Mouse (Mus musculus) stomach, postnatal 0 days (tissue): ENCODE measurements at regions not wholly inside any gene's neighbourhood (a gene's known extent, or its start where the extent isn't known, plus 50 kb on each side); places are given as distances from the start of the nearest gene placed in this dataset.

ENCODE experiments used
- ATAC-seq: fragments of 200-750 bp; cut with Nextera tagmentation; 2 replicates; pipeline ENCODE4 v1.8.0; 2017; ENCODE audit not compliant: low FRiP score, low TSS enrichment
- DNase-seq: peaks from one replicate; pipeline ENCODE4 v3.0.0-alpha.2; 2016; ENCODE audit warnings: low spot score
- H3K27ac ChIP-seq: fragments of 300-500 bp; sonication (generic); replicated peaks from 2 replicates; pipeline ENCODE4 v1.5.1; 2014; ENCODE audit warnings: mild to moderate bottlenecking, control low read depth
- H3K27me3 ChIP-seq: fragments of 300-500 bp; sonication (generic); 2 replicates; pipeline ENCODE4 v1.6.1; 2014; ENCODE audit warnings: low read length; ENCODE audit not compliant: control insufficient read depth, insufficient read depth
- H3K36me3 ChIP-seq: fragments of 300-500 bp; sonication (generic); 2 replicates; pipeline ENCODE4 v1.6.1; 2014; ENCODE audit warnings: low read length, mixed read lengths; ENCODE audit not compliant: control insufficient read depth, insufficient read depth
- H3K4me1 ChIP-seq: fragments of 300-500 bp; sonication (generic); replicated peaks from 2 replicates; pipeline ENCODE4 v1.6.1; 2014; ENCODE audit warnings: antibody characterized with exemption; ENCODE audit not compliant: control insufficient read depth, insufficient read depth
- H3K4me2 ChIP-seq: fragments of 300-500 bp; sonication (generic); replicated peaks from 2 replicates; pipeline ENCODE4 v1.6.1; 2014; ENCODE audit warnings: low read depth, mild to moderate bottlenecking, control low read depth, moderate library complexity
- H3K4me3 ChIP-seq: fragments of 300-500 bp; sonication (generic); 2 replicates; pipeline ENCODE4 v1.5.1; 2014; ENCODE audit warnings: low read depth, low read length, control low read depth
- H3K9ac ChIP-seq: fragments of 300-500 bp; sonication (generic); 2 replicates; pipeline ENCODE4 v1.6.1; 2014; ENCODE audit warnings: mild to moderate bottlenecking, low read length, control low read depth, mixed read lengths
- H3K9me3 ChIP-seq: fragments of 300-500 bp; sonication (generic); 2 replicates; pipeline ENCODE4 v1.6.1; 2016; ENCODE audit warnings: low read length; ENCODE audit not compliant: control insufficient read depth
- CTCF ChIP-seq: IDR thresholded peaks from 2 replicates; pipeline ENCODE4 v1.5.1; 2016; ENCODE audit warnings: antibody characterized with exemption, low read depth, mild to moderate bottlenecking, moderate library complexity
- EP300 ChIP-seq: optimal IDR thresholded peaks from 2 replicates; pipeline ENCODE3; 2016; ENCODE audit warnings: antibody characterized with exemption
- WGBS: fragments of 180-500 bp; shearing (Covaris S2); extraction: QIAGEN DNeasy Blood & Tissue Kit; methylation state at CpG from one replicate; pipeline ENCODE4 v1.1.7; 2014; 5-methylcytosine and 5-hydroxymethylcytosine counted together

DNA sequence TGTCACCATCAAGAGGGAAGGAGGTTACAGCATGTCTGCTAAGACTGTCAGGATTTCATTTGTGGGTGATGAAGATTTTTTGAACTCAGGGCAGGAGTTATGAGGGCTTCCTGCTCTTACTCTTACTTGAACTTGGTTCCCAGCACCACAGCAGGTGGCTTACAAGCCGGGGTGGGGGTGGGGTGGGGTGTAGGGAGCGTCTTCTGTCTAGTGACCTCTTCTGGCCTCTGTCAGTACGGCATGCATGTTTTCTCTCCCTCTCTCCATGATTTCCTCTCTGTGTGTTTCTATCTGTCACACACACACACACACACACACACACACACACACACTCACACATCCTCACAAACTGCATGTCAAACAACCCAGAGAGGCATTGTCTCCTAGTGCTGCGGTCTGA is 64.5 kb upstream of the Pias1 start:
- no peaks in the 10 kb centered on the region for H3K36me3 ChIP-seq
- ATAC-seq (no peak), DNase-seq (no peak)
- H3K9me3 ChIP-seq: no peaks in the 10 kb centered on the region
- 47% methylated on average over 4 of the region's 4 CpGs for WGBS
- no peaks in the 10 kb centered on the region for H3K4me1 ChIP-seq
- no peak for TF ChIP-seq EP300
- peak; percentile 30 for TF ChIP-seq CTCF
- no peaks in the 10 kb centered on the region for H3K27me3 ChIP-seq
- no peak overlapping the region for H3K27ac ChIP-seq
- H3K4me2 ChIP-seq: no peak overlapping the region
- no peak overlapping the region for H3K4me3 ChIP-seq
- H3K9ac ChIP-seq: no peak overlapping the region

DNA sequence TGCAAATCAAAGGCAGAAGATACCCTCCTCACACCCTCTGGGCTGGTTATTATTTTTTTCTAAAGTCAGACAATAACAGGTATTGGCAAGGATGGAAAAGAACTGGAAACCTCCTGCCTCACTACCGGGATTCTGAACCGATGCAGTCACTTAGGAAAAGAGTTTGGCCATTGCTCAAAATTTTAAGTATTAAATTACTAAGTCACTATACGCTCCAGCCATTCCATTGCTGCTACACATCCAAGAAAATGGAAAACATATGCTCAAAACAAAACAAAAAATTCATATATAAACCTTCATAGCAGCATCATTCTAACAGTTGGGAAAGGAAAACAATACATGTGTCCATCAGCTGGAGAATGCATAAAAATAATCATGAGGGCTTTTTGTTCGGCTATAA is 63.9 kb upstream of the Pias1 start:
- H3K9ac ChIP-seq: no peak overlapping the region
- no peaks in the 10 kb centered on the region for H3K4me1 ChIP-seq
- no peaks in the 10 kb centered on the region for H3K27me3 ChIP-seq
- H3K4me2 ChIP-seq: no peak overlapping the region
- ATAC-seq (no peak), DNase-seq (no peak)
- H3K27ac ChIP-seq: no peak overlapping the region
- H3K4me3 ChIP-seq: no peak overlapping the region
- 65% methylated on average over 4 of the region's 4 CpGs for WGBS
- H3K9me3 ChIP-seq: no peaks in the 10 kb centered on the region
- TF ChIP-seq EP300 (no peak), CTCF (no peak)
- H3K36me3 ChIP-seq: no peaks in the 10 kb centered on the region

DNA sequence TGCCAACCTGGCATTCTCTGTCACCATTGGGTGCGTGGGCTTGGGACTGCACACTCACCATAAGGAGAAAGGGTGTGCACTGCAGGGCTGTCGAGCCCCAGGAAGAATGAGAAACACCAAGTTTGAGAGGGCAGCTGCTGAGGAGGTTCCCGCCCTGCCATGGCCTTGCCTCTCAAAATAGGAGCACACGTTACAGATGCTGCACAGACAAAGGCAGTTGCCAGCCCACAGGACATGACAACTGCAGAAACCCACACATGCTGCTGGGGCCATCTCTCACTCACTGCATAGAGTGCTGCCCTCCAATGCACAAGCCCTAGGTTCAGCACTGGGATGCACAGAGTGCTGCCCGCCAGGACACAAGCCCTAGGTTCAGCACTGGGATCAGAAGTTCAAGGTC is 61.6 kb upstream of the Pias1 start:
- H3K9ac ChIP-seq: no peak overlapping the region
- no peak for DNase-seq
- H3K4me3 ChIP-seq: no peak overlapping the region
- no peaks in the 10 kb centered on the region for H3K27me3 ChIP-seq
- WGBS: 88% methylated on average over 5 of the region's 5 CpGs
- H3K4me1 ChIP-seq: no peaks in the 10 kb centered on the region
- H3K9me3 ChIP-seq: no peaks in the 10 kb centered on the region
- TF ChIP-seq EP300: no peak
- no peak for TF ChIP-seq CTCF
- no peak for ATAC-seq
- no peaks in the 10 kb centered on the region for H3K36me3 ChIP-seq
- H3K4me2 ChIP-seq: no peak overlapping the region
- H3K27ac ChIP-seq: no peak overlapping the region

DNA sequence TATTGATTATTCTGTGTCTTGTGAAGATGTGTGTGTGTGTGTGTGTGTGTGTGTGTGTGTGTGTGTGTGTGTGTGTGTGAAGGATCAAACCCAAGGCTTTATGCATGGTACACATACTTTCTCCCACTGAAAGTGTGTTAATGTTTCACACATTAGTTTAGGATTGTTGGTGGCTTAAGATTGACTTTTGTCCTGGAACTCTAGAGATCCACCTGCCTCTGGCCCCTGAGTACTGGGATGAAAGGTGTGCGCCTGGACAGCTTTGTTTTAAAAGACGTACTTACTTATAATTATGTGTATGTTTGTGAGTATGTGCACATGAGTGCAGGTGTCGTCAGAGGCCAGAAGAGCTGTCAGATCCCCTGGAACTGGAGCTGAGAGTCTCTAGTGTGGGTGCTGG is 59.3 kb upstream of the Pias1 start:
- Histone ChIP-seq H3K9ac (no peak overlapping the region), H3K27ac (no peak overlapping the region), H3K27me3 (no peaks in the 10 kb centered on the region), H3K9me3 (no peaks in the 10 kb centered on the region), H3K4me2 (no peak overlapping the region), H3K4me3 (no peak overlapping the region), H3K4me1 (no peaks in the 10 kb centered on the region), H3K36me3 (no peaks in the 10 kb centered on the region)
- no peak for DNase-seq
- WGBS: 71% methylated on average over 3 of the region's 3 CpGs
- no peak for TF ChIP-seq EP300
- no peak for TF ChIP-seq CTCF
- ATAC-seq: no peak

DNA sequence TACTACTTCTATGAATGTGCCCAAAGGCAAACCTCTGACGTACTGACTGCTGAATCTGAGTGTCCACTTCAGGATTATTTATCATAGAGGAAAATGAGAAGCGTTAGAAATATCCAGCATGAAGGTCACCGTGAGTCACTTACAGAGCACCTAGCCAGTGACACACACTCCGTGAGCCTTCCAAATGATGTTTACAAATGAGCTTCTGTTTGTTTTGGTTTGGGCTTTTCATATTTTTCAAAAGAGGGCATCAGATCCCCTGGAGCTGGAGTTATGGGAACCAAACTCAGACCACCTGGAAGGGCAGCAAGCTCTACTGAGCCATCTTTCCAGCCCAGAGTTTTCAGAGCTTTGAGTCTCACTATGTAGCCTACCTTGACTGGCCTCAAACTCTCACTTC is 57.8 kb upstream of the Pias1 start:
- H3K9me3 ChIP-seq: no peaks in the 10 kb centered on the region
- H3K36me3 ChIP-seq: no peaks in the 10 kb centered on the region
- DNase-seq (no peak), ATAC-seq (no peak)
- no peaks in the 10 kb centered on the region for H3K27me3 ChIP-seq
- H3K4me2 ChIP-seq: no peak overlapping the region
- no peak overlapping the region for H3K9ac ChIP-seq
- no peak overlapping the region for H3K4me3 ChIP-seq
- 64% methylated on average over 4 of the region's 4 CpGs for WGBS
- TF ChIP-seq EP300 (no peak), CTCF (no peak)
- no peak overlapping the region for H3K27ac ChIP-seq
- no peaks in the 10 kb centered on the region for H3K4me1 ChIP-seq

DNA sequence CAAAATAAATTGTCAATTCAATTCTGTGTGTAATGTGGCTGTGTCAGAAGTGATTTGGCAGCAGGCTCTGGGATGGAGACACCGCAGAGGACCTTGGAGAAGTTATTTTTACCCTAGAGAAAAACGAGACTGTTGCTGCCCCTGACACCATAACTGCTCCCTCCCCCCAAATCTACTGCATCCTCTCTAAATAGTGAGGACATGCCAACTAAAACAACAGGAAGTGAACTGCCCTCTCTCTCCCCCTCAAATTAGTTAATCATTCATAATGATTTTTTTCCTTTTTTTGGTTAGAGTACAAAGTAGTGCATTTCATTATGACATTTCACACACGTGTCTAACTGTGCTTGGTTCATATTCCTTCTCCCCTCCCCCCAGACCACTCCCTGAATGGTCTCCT is 55.6 kb upstream of the Pias1 start:
- Histone ChIP-seq H3K36me3 (no peaks in the 10 kb centered on the region), H3K9me3 (no peaks in the 10 kb centered on the region), H3K27me3 (no peaks in the 10 kb centered on the region), H3K27ac (no peak overlapping the region), H3K4me2 (no peak overlapping the region), H3K4me3 (no peak overlapping the region), H3K9ac (no peak overlapping the region), H3K4me1 (no peaks in the 10 kb centered on the region)
- 24% methylated on average over 3 of the region's 3 CpGs for WGBS
- DNase-seq (no peak), ATAC-seq (no peak)
- TF ChIP-seq CTCF (no peak), EP300 (no peak)

DNA sequence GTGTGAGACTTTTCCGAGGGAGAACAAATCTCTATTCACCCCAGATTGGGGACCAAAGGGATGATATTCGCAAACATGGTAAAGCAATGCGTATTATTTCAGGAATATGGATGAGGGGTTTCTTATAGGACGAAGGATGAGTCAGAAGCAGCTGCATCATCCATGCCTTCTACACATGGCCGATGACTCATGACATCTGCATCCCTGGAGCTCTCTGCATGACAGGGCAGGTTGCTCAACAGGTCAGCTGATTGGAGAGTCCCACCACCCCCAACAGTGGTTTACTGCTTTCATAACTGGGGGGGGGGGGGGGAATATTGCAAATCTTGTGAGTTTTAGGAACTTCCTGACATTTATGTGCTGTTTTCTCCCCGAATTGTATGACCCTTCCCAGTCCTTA is 50.3 kb upstream of the Pias1 start:
- 0 out of 2 replicates have a peak overlapping the region, but pooled peaks have one; percentile 49 for H3K27ac ChIP-seq
- H3K4me2 ChIP-seq: no peak overlapping the region
- no peaks in the 10 kb centered on the region for H3K27me3 ChIP-seq
- H3K9me3 ChIP-seq: no peaks in the 10 kb centered on the region
- TF ChIP-seq EP300 (no peak), CTCF (no peak)
- no peak overlapping the region for H3K4me3 ChIP-seq
- ATAC-seq (peak; percentile 77; the same call in 1 of the 2 replicates), DNase-seq (no peak)
- H3K36me3 ChIP-seq: no peaks in the 10 kb centered on the region
- 78% methylated on average over 6 of the region's 6 CpGs for WGBS
- H3K4me1 ChIP-seq: no peaks in the 10 kb centered on the region
- H3K9ac ChIP-seq: no peak overlapping the region
